Mouse (Mus musculus): Measurements from ENCODE around the gene Evx2.

The Evx2 gene

GRCm38 (mm10) chr2:74697567-74698121 is 38.3 kb upstream of the Evx2 start, which contains the start of gene Hoxd9:
Gene Hoxd9 (plus strand): TSS chr2:74697727.
- Histone ChIP-seq H3K27me3 (ENCODE audit: insufficient read depth, low read length) (peaks cover 97% of the 10 kb centered on the region), H3K4me1 (replicated peaks; ENCODE audit: low read depth, low read length) (peaks cover 38% of the 10 kb centered on the region), H3K9me3 (ENCODE audit: low read length) (no peaks in the 10 kb centered on the region), H3K4me3 (replicated peaks; ENCODE audit: low read length) (peak within 1 kb of the TSS; percentile 64), H3K36me3 (ENCODE audit: insufficient read depth, low read length) (no peaks in the 10 kb centered on the region)
- TF ChIP-seq CTCF (conservative IDR thresholded peaks at IDR 0.05; ENCODE audit: low read length) (no peak), POU5F1 (IDR thresholded peaks at IDR 0.05; ENCODE audit: borderline replicate concordance, low read length) (no peak), NANOG (IDR thresholded peaks at IDR 0.05; ENCODE audit: borderline replicate concordance, low read length) (no peak)

- Histone ChIP-seq H3K4me3 (replicated peaks; ENCODE audit: low read length) (no peak overlapping the region), H3K9me3 (ENCODE audit: low read length) (no peaks in the 10 kb centered on the region), H3K36me3 (ENCODE audit: insufficient read depth, low read length) (no peaks in the 10 kb centered on the region), H3K4me1 (replicated peaks; ENCODE audit: low read depth, low read length) (peaks cover 48% of the 10 kb centered on the region), H3K27me3 (ENCODE audit: insufficient read depth, low read length) (peaks cover 100% of the 10 kb centered on the region)
- TF ChIP-seq POU5F1 (IDR thresholded peaks at IDR 0.05; ENCODE audit: borderline replicate concordance, low read length) (no peak), NANOG (IDR thresholded peaks at IDR 0.05; ENCODE audit: borderline replicate concordance, low read length) (no peak), CTCF (conservative IDR thresholded peaks at IDR 0.05; ENCODE audit: low read length) (no peak)
Measured at GRCm38 (mm10) chr2:74696442-74697335, 37.3 kb upstream of the Evx2 start.

- Histone ChIP-seq H3K4me3 (replicated peaks; ENCODE audit: low read length) (no peak overlapping the region), H3K27me3 (ENCODE audit: insufficient read depth, low read length) (peaks cover 100% of the 10 kb centered on the region), H3K9me3 (ENCODE audit: low read length) (no peaks in the 10 kb centered on the region), H3K4me1 (replicated peaks; ENCODE audit: low read depth, low read length) (peaks cover 53% of the 10 kb centered on the region), H3K36me3 (ENCODE audit: insufficient read depth, low read length) (no peaks in the 10 kb centered on the region)
- no peak for TF ChIP-seq NANOG (IDR thresholded peaks at IDR 0.05; ENCODE audit: borderline replicate concordance, low read length)
- TF ChIP-seq POU5F1 (IDR thresholded peaks at IDR 0.05; ENCODE audit: borderline replicate concordance, low read length) = no peak
- no peak for TF ChIP-seq CTCF (conservative IDR thresholded peaks at IDR 0.05; ENCODE audit: low read length)
Measured at GRCm38 (mm10) chr2:74695813-74696430, 36.6 kb upstream of the Evx2 start.

DNA sequence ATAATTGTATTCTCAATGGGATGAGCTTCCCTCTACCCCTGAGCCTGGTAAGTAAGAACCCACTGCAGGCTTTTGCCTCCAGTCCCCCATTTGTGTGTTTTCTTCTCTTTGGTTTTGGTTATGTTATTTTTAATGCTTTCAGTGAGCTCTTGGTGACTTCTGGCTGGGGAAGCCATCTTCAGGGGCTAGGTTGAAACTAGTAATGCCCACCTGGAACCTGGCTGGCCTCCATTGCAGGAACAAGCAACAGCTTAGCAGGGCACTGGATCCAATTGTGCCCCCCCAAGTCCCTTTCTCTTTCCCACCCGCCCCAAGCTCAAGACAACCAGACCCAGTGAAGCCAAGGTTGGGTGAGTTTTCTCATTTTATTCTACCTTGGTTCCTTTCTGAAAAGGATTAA is 36.0 kb upstream of the Evx2 start:
- peaks cover 97% of the 10 kb centered on the region for H3K27me3 ChIP-seq (ENCODE audit: insufficient read depth, low read length)
- TF ChIP-seq POU5F1 (IDR thresholded peaks at IDR 0.05; ENCODE audit: borderline replicate concordance, low read length) = no peak
- no peak for TF ChIP-seq CTCF (conservative IDR thresholded peaks at IDR 0.05; ENCODE audit: low read length)
- TF ChIP-seq NANOG (IDR thresholded peaks at IDR 0.05; ENCODE audit: borderline replicate concordance, low read length) = no peak
- peaks cover 50% of the 10 kb centered on the region for H3K4me1 ChIP-seq (replicated peaks; ENCODE audit: low read depth, low read length)
- H3K36me3 ChIP-seq (ENCODE audit: insufficient read depth, low read length) = no peaks in the 10 kb centered on the region
- H3K9me3 ChIP-seq (ENCODE audit: low read length) = no peaks in the 10 kb centered on the region
- no peak overlapping the region for H3K4me3 ChIP-seq (replicated peaks; ENCODE audit: low read length)

GRCm38 (mm10) chr2:74694066-74694465 is 34.7 kb upstream of the Evx2 start:
- no peak for TF ChIP-seq NANOG (IDR thresholded peaks at IDR 0.05; ENCODE audit: borderline replicate concordance, low read length)
- peak; percentile 85 for TF ChIP-seq CTCF (conservative IDR thresholded peaks at IDR 0.05; ENCODE audit: low read length)
- no peak for TF ChIP-seq POU5F1 (IDR thresholded peaks at IDR 0.05; ENCODE audit: borderline replicate concordance, low read length)
- no peaks in the 10 kb centered on the region for H3K36me3 ChIP-seq (ENCODE audit: insufficient read depth, low read length)
- H3K27me3 ChIP-seq (ENCODE audit: insufficient read depth, low read length) = peaks cover 96% of the 10 kb centered on the region
- H3K9me3 ChIP-seq (ENCODE audit: low read length) = no peaks in the 10 kb centered on the region
- H3K4me3 ChIP-seq (replicated peaks; ENCODE audit: low read length) = no peak overlapping the region
- peaks cover 49% of the 10 kb centered on the region for H3K4me1 ChIP-seq (replicated peaks; ENCODE audit: low read depth, low read length)

DNA sequence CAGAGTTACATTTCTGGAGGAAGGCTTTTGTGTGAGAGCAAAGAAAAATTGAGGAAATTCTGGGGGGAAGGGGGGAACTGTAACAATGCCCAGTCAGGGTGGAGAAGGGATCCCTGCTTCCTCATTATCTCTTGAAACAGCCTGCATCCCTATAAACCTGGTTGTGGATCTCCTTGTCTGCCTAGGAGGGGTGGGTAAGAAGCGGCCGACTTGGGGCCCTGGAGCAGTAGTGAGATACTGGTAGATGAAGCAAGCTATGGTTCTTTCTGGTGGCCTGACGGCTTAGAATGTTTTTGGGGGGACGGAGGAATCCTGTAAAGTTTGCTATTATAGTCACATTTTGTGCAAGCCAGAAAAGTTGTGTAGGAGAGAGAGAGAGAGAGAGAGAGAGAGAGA is 34.1 kb upstream of the Evx2 start:
- peaks cover 96% of the 10 kb centered on the region for H3K27me3 ChIP-seq (ENCODE audit: insufficient read depth, low read length)
- H3K4me1 ChIP-seq (replicated peaks; ENCODE audit: low read depth, low read length) = peaks cover 45% of the 10 kb centered on the region
- 0 out of 2 replicates have a peak overlapping the region, but pooled peaks have one; percentile 2 for H3K4me3 ChIP-seq (replicated peaks; ENCODE audit: low read length)
- no peaks in the 10 kb centered on the region for H3K9me3 ChIP-seq (ENCODE audit: low read length)
- H3K36me3 ChIP-seq (ENCODE audit: insufficient read depth, low read length) = no peaks in the 10 kb centered on the region
- no peak for TF ChIP-seq CTCF (conservative IDR thresholded peaks at IDR 0.05; ENCODE audit: low read length)
- TF ChIP-seq POU5F1 (IDR thresholded peaks at IDR 0.05; ENCODE audit: borderline replicate concordance, low read length) = no peak
- no peak for TF ChIP-seq NANOG (IDR thresholded peaks at IDR 0.05; ENCODE audit: borderline replicate concordance, low read length)

- no peak for TF ChIP-seq CTCF (conservative IDR thresholded peaks at IDR 0.05; ENCODE audit: low read length)
- no peak for TF ChIP-seq POU5F1 (IDR thresholded peaks at IDR 0.05; ENCODE audit: borderline replicate concordance, low read length)
- TF ChIP-seq NANOG (IDR thresholded peaks at IDR 0.05; ENCODE audit: borderline replicate concordance, low read length) = no peak
- peak overlapping the region; percentile 2 for H3K4me3 ChIP-seq (replicated peaks; ENCODE audit: low read length)
- no peaks in the 10 kb centered on the region for H3K36me3 ChIP-seq (ENCODE audit: insufficient read depth, low read length)
- H3K4me1 ChIP-seq (replicated peaks; ENCODE audit: low read depth, low read length) = peaks cover 46% of the 10 kb centered on the region
- peaks cover 96% of the 10 kb centered on the region for H3K27me3 ChIP-seq (ENCODE audit: insufficient read depth, low read length)
- H3K9me3 ChIP-seq (ENCODE audit: low read length) = no peaks in the 10 kb centered on the region
Measured at GRCm38 (mm10) chr2:74692808-74693431, 33.6 kb upstream of the Evx2 start.
